Mouse (Mus musculus) monocyte, adult 2 months (primary cell): Measurements from ENCODE around the gene Adamtsl2.

ENCODE experiments used
- DNase-seq, 2 experiments: peaks; one replicate each; pipeline ENCODE4 v3.0.0; 2022; ENCODE audit warnings: low spot score in 2 of 2, low read depth in 1 of 2

The Adamtsl2 gene

GRCm38 (mm10) chr2:27079152-27079584 is at the start of gene Adamtsl2:
Gene Adamtsl2 (plus strand): TSS chr2:27079379.
- DNase-seq: no peak

GRCm38 (mm10) chr2:27032361-27032760 is 46.8 kb upstream of the Adamtsl2 start:
- no peak for DNase-seq

- DNase-seq: no peak
These were observed 43.2 kb upstream of the Adamtsl2 start for GRCm38 (mm10) chr2:27036003-27036402.

- DNase-seq: no peak
These were observed 42.2 kb upstream of the Adamtsl2 start for GRCm38 (mm10) chr2:27037008-27037407.

- DNase-seq: no peak
These were observed 40.6 kb upstream of the Adamtsl2 start for GRCm38 (mm10) chr2:27038596-27038995.

GRCm38 (mm10) chr2:27039286-27039685 is 39.9 kb upstream of the Adamtsl2 start:
- no peak for DNase-seq

GRCm38 (mm10) chr2:27042131-27042844 is 36.9 kb upstream of the Adamtsl2 start:
- DNase-seq: no peak

GRCm38 (mm10) chr2:27043461-27043860 is 35.7 kb upstream of the Adamtsl2 start:
- DNase-seq: no peak

- no peak for DNase-seq
These were observed 35.0 kb upstream of the Adamtsl2 start for GRCm38 (mm10) chr2:27044166-27044565.

GRCm38 (mm10) chr2:27044641-27045040 is 34.5 kb upstream of the Adamtsl2 start:
- no peak for DNase-seq

- no peak for DNase-seq
These were observed 33.0 kb upstream of the Adamtsl2 start for GRCm38 (mm10) chr2:27045979-27046770.

GRCm38 (mm10) chr2:27049408-27049807 is 29.8 kb upstream of the Adamtsl2 start:
- no peak for DNase-seq

- no peak for DNase-seq
These were observed 20.9 kb upstream of the Adamtsl2 start for GRCm38 (mm10) chr2:27058251-27058650.

GRCm38 (mm10) chr2:27058751-27059150 is 20.4 kb upstream of the Adamtsl2 start:
- no peak for DNase-seq

GRCm38 (mm10) chr2:27059187-27059586 is 20.0 kb upstream of the Adamtsl2 start:
- DNase-seq: no peak

GRCm38 (mm10) chr2:27067124-27067523 is 12.1 kb upstream of the Adamtsl2 start:
- no peak for DNase-seq

GRCm38 (mm10) chr2:27067996-27068395 is 11.2 kb upstream of the Adamtsl2 start:
- no peak for DNase-seq

- no peak for DNase-seq
These were observed 9.5 kb upstream of the Adamtsl2 start for GRCm38 (mm10) chr2:27069646-27070045.

- DNase-seq: no peak
These were observed 8.8 kb upstream of the Adamtsl2 start for GRCm38 (mm10) chr2:27070247-27070813.

GRCm38 (mm10) chr2:27071137-27071536 is 8.0 kb upstream of the Adamtsl2 start:
- peak; percentile 19 to 36 for DNase-seq

- no peak for DNase-seq
These were observed 7.2 kb upstream of the Adamtsl2 start, which contains the start of gene Mymk for GRCm38 (mm10) chr2:27071978-27072377. Gene Mymk (minus strand): TSS chr2:27072179.

GRCm38 (mm10) chr2:27073407-27073806 is 5.8 kb upstream of the Adamtsl2 start:
- DNase-seq: no peak
